Mouse (Mus musculus) thymus, adult 18-20 months (tissue): ENCODE data around the gene Ncam2.
"Not testable (repeated sequence)": the region's sequence is repeated elsewhere in the genome, so short reads cannot be mapped to it uniquely, and the experiment has no call there.

Experiments
- DNase-seq, 2 experiments: peaks; one replicate each; pipeline ENCODE4 v3.0.0; 2022; ENCODE audit warnings: mixed read lengths in 2 of 2

Gene Ncam2

GRCm38 (mm10) chr16:81303806-81304205, 103.3 kb downstream of the Ncam2 start:
- DNase-seq = no peak

GRCm38 (mm10) chr16:81309215-81309614, 108.7 kb downstream of the Ncam2 start:
- no peak for DNase-seq

GRCm38 (mm10) chr16:81319037-81319436, 118.5 kb downstream of the Ncam2 start:
- DNase-seq = no peak

GRCm38 (mm10) chr16:81330539-81330938, 130.0 kb downstream of the Ncam2 start:
- no peak for DNase-seq

- DNase-seq = no peak
These were observed 165.4 kb downstream of the Ncam2 start for GRCm38 (mm10) chr16:81365901-81366300.

GRCm38 (mm10) chr16:81374234-81374633, 173.7 kb downstream of the Ncam2 start:
- DNase-seq = no peak

- DNase-seq = no peak
These were observed 179.9 kb downstream of the Ncam2 start for GRCm38 (mm10) chr16:81380434-81380833.

- DNase-seq = no peak
These were observed 188.1 kb downstream of the Ncam2 start for GRCm38 (mm10) chr16:81388646-81389045.

- DNase-seq = no peak
These were observed 234.1 kb downstream of the Ncam2 start for GRCm38 (mm10) chr16:81434559-81434958.

GRCm38 (mm10) chr16:81437091-81437867, 236.8 kb downstream of the Ncam2 start:
- no peak for DNase-seq

GRCm38 (mm10) chr16:81437868-81438249, 237.4 kb downstream of the Ncam2 start:
- DNase-seq = no peak

- DNase-seq = no peak
These were observed 250.4 kb downstream of the Ncam2 start for GRCm38 (mm10) chr16:81450851-81451250.

GRCm38 (mm10) chr16:81452988-81453387, 252.5 kb downstream of the Ncam2 start:
- DNase-seq = no peak

- DNase-seq = no peak
These were observed 254.0 kb downstream of the Ncam2 start for GRCm38 (mm10) chr16:81454472-81454871.

GRCm38 (mm10) chr16:81462731-81463130, 262.2 kb downstream of the Ncam2 start:
- DNase-seq = not testable (repeated sequence)

GRCm38 (mm10) chr16:81472925-81473324, 272.4 kb downstream of the Ncam2 start:
- DNase-seq = no peak

- no peak for DNase-seq
These were observed 280.6 kb downstream of the Ncam2 start for GRCm38 (mm10) chr16:81481058-81481457.

- DNase-seq = no peak
These were observed 295.6 kb downstream of the Ncam2 start for GRCm38 (mm10) chr16:81496111-81496510.

- no peak for DNase-seq
These were observed 302.1 kb downstream of the Ncam2 start for GRCm38 (mm10) chr16:81502578-81502977.

GRCm38 (mm10) chr16:81536230-81536629, 335.7 kb downstream of the Ncam2 start:
- DNase-seq = no peak

GRCm38 (mm10) chr16:81587565-81588107, 387.1 kb downstream of the Ncam2 start:
- no peak for DNase-seq

GRCm38 (mm10) chr16:81623276-81623675, 422.8 kb downstream of the Ncam2 start:
- DNase-seq = no peak

GRCm38 (mm10) chr16:81623776-81624175, 423.3 kb downstream of the Ncam2 start:
- DNase-seq = no peak

- DNase-seq = no peak
These were observed 449.8 kb downstream of the Ncam2 start for GRCm38 (mm10) chr16:81650286-81650685.

GRCm38 (mm10) chr16:81651550-81651949, 451.1 kb downstream of the Ncam2 start:
- DNase-seq = no peak
